In the genomic region with DNA sequence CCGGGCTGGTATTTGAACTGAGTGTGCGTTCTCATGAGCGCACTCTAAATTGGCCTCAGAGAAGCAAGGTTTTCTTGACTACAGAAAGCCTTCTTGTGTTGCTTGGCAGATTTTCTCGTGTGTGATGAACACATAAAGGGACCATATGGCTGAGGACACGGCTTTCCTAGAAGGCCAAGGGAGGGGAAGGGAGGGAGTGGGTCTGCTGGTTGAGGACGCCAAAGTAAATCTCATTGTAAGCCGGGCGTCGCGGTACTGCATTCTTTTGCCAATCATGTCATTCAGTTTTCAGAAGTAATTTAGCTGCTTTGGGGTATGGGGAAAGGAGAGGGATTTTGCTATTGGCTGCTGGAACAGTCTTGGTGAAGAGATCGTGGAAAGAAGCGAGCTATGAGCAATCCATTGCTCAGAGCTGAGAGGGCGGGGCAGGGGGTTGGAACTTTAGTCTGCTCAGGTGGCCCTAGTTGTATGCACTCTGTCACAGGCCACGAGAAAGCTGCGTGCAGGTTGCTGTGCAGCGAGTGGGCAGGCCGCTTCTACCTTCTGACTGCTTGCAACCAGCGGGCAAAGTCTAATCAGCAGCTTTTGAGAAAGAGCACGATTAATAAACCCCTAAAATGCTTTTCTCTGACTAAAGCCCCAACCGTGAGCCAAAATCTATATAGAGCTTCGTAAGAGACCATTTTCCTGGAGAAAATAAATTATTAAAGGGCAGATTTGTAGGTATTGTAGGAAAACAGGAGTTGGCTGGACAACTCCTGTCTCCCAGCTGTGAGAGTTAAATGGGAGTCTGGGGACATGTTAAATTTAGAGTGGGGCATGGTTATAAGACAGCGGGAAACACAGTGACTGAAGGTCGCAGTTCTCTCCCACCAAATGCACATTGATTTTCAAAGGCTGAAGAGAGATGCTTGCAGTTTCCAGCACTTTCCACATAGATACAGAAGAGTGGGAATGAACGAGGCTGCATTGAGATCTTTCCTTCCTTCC, we compare ENCODE assay signal across 14 mouse cellular contexts.
DNase-seq lines count a peak whose midpoint lies in the region; ATAC-seq and TF ChIP-seq lines count a peak whose summit lies in the region.
"Had no signal": no experiment of that assay in that cellular context is flagged by ENCODE, and none has a peak within 500 bp of the region (broad histone marks: within the 10 kb centered on the region; RNA-seq: fewer than 3 reads in every experiment).

No protein-coding gene starts in this region.

- peak overlapping the region; percentile 5; the same call in 1 of the 2 replicates for H3K4me2 ChIP-seq in hindbrain, embryonic 15.5 days
- H3K4me2 ChIP-seq in limb, embryonic 14.5 days (replicated peaks; ENCODE audit: low read depth, low read length, severe bottlenecking): peak overlapping the region; percentile 16
- H3K4me2 ChIP-seq: heart, embryonic 15.5 days; lung, embryonic 15.5 days had no signal

- peaks cover 4% of the 10 kb centered on the region for H3K4me1 ChIP-seq in hindbrain, embryonic 15.5 days (replicated peaks)
- no peaks in the 10 kb centered on the region; the same call in 1 of the 2 replicates for H3K4me1 ChIP-seq in hindbrain, embryonic 10.5 days (replicated peaks)
- H3K4me1 ChIP-seq in limb, embryonic 14.5 days (ENCODE audit: control insufficient read depth, insufficient read depth, low read length): peaks cover 20% of the 10 kb centered on the region
- H3K4me1 ChIP-seq: heart, embryonic 15.5 days; lung, embryonic 15.5 days had no signal

- H3K9me3 ChIP-seq in hindbrain, embryonic 15.5 days: no peaks in the 10 kb centered on the region
- H3K9me3 ChIP-seq in hindbrain, embryonic 10.5 days: no peaks in the 10 kb centered on the region
- H3K9me3 ChIP-seq in limb, embryonic 14.5 days (ENCODE audit: control insufficient read depth, low read length): no peaks in the 10 kb centered on the region
- H3K9me3 ChIP-seq: heart, embryonic 15.5 days; lung, embryonic 15.5 days had no signal

- no peak for DNase-seq in hindbrain, embryonic 10.5 days (ENCODE audit: low spot score)
- peak; percentile 4 for DNase-seq in urinary bladder, postnatal 14 days (ENCODE audit: low spot score)
- no peak for DNase-seq in urinary bladder, adult 2 months (ENCODE audit: low spot score)
- peak; percentile 64 for DNase-seq in limb, embryonic 14.5 days (ENCODE audit: low spot score)
- no peak for DNase-seq in thymus, postnatal 14 days
- no peak for DNase-seq in thymus, postnatal 4 days
- DNase-seq: embryo, embryonic 11 days; right cerebral cortex, adult 18-20 months had no signal

- WGBS in hindbrain, embryonic 15.5 days: 71% methylated on average over 24 of the region's 24 CpGs
- 86% methylated on average over 24 of the region's 24 CpGs for WGBS in hindbrain, embryonic 10.5 days
- WGBS in limb, embryonic 14.5 days: 51% methylated on average over 24 of the region's 24 CpGs

- 0 out of 2 replicates have a peak, but pooled peaks have one; percentile 38 for ATAC-seq in hindbrain, embryonic 15.5 days (ENCODE audit: low FRiP score, low read depth)
- peak; percentile 89 for ATAC-seq in limb, embryonic 14.5 days (ENCODE audit: low FRiP score, low read depth)
- no peak for ATAC-seq in megakaryocyte-erythroid progenitor cell, adult 5-6 weeks (replicated peaks; ENCODE audit: low FRiP score, low TSS enrichment, poor library complexity, severe bottlenecking)

- no peak overlapping the region for H3K27ac ChIP-seq in hindbrain, embryonic 15.5 days (replicated peaks)
- H3K27ac ChIP-seq in hindbrain, embryonic 10.5 days: no peak overlapping the region
- H3K27ac ChIP-seq in limb, embryonic 14.5 days (replicated peaks; ENCODE audit: low read depth, low read length): peak overlapping the region; percentile 71
- H3K27ac ChIP-seq: heart, embryonic 15.5 days; layer of hippocampus, adult 2 months; lung, embryonic 15.5 days had no signal

- H3K4me3 ChIP-seq in hindbrain, embryonic 15.5 days: no peak overlapping the region
- no peak overlapping the region for H3K4me3 ChIP-seq in hindbrain, embryonic 10.5 days
- H3K4me3 ChIP-seq in limb, embryonic 14.5 days (replicated peaks; ENCODE audit: low read length): no peak overlapping the region
- H3K4me3 ChIP-seq: heart, embryonic 15.5 days; layer of hippocampus, adult 2 months; lung, embryonic 15.5 days had no signal

- no peak overlapping the region for H3K9ac ChIP-seq in hindbrain, embryonic 15.5 days
- no peak overlapping the region for H3K9ac ChIP-seq in limb, embryonic 14.5 days (ENCODE audit: low read depth, low read length, severe bottlenecking)
- H3K9ac ChIP-seq: heart, embryonic 15.5 days; lung, embryonic 15.5 days had no signal

- H3K27me3 ChIP-seq in hindbrain, embryonic 15.5 days: no peaks in the 10 kb centered on the region
- H3K27me3 ChIP-seq in hindbrain, embryonic 10.5 days (ENCODE audit: insufficient read depth, poor library complexity, severe bottlenecking): no peaks in the 10 kb centered on the region
- H3K27me3 ChIP-seq in limb, embryonic 14.5 days (ENCODE audit: control insufficient read depth, insufficient read depth, low read length): no peaks in the 10 kb centered on the region
- H3K27me3 ChIP-seq: CH12.LX; heart, embryonic 15.5 days; lung, embryonic 15.5 days had no signal

- TF ChIP-seq POLR2A in limb, embryonic 14.5 days (IDR thresholded peaks at IDR 0.05; ENCODE audit: borderline replicate concordance, extremely low read depth, insufficient read depth, insufficient read length): no peak

- no peaks in the 10 kb centered on the region for H3K36me3 ChIP-seq in hindbrain, embryonic 15.5 days
- H3K36me3 ChIP-seq in hindbrain, embryonic 10.5 days: no peaks in the 10 kb centered on the region
- peaks cover 2% of the 10 kb centered on the region; the same call in 1 of the 2 replicates for H3K36me3 ChIP-seq in limb, embryonic 14.5 days (ENCODE audit: control insufficient read depth, insufficient read depth, low read length)
- H3K36me3 ChIP-seq: heart, embryonic 15.5 days; lung, embryonic 15.5 days had no signal

Comparison
In these comparisons a context has a peak if more than half of its experiments do, and no peak if none do; other contexts are left out.
1. DNase-seq: peak in urinary bladder, postnatal 14 days (single experiment) and limb, embryonic 14.5 days (single experiment); none in hindbrain, embryonic 10.5 days (single experiment), urinary bladder, adult 2 months (single experiment), thymus, postnatal 14 days (single experiment) and thymus, postnatal 4 days (single experiment).